In the genomic region with DNA sequence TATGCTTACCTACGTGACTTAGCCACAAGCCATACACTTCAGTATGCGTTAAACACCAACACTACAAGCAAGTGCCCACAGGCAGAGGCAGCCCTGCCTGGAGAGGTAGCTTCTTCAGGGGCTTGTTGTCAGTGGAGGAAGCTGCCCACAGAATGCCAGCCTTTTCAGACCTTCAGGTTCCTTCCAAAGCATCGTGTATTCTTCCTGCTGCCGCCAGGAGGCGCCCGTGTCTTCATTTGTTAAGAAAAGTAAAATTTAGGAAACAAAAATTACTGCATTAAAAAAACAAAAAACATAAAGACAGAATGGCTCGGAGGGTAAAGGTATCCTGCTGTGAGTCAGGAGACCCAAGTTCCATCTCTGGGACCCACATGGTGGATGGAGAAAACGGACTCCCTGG, we compare ENCODE assay signal across 10 mouse cellular contexts. TPM values are rescaled to one million over a fixed set of nuclear protein-coding genes. Genes with fewer than 3 reads are reported as not detected.
DNase-seq lines count a peak whose midpoint lies in the region; ATAC-seq and TF ChIP-seq lines count a peak whose summit lies in the region.
"Had no signal": no experiment of that assay in that cellular context is flagged by ENCODE, and none has a peak within 500 bp of the region (broad histone marks: within the 10 kb centered on the region; RNA-seq: fewer than 3 reads in every experiment).

No protein-coding gene starts in this region.

- H3K9ac ChIP-seq in CH12.LX (ENCODE audit: insufficient read depth, low read depth), result no peak overlapping the region
- H3K9ac ChIP-seq: heart, embryonic 15.5 days; neural tube, embryonic 13.5 days had no signal

- dilution Hi-C loops in CH12.LX (cut with MboI; ENCODE audit: extremely low pct_ligation_motif_present, extremely low pct_unique_long_range_greater_than_20kb, low sequenced_read_pairs), result no loop called here

- TF ChIP-seq RAD21 in CH12.LX (IDR thresholded peaks at IDR 0.05; ENCODE audit: low read depth, low read length), result peak; percentile 69

- ATAC-seq in Patski, result no peak
- no peak for ATAC-seq in megakaryocyte-erythroid progenitor cell, adult 5-6 weeks (replicated peaks; ENCODE audit: low FRiP score, low TSS enrichment, poor library complexity, severe bottlenecking)

- peak; percentile 97 for TF ChIP-seq CTCF in layer of hippocampus, adult 2 months (conservative IDR thresholded peaks at IDR 0.05)
- TF ChIP-seq CTCF in CH12.LX (conservative IDR thresholded peaks at IDR 0.05 in 1 of 2, IDR thresholded peaks at IDR 0.05 in 1 of 2; ENCODE audit: low read depth in 2 of 2, low read length in 2 of 2), result peak; percentile 78 to 89
- TF ChIP-seq CTCF in Patski (IDR thresholded peaks at IDR 0.05), result peak; percentile 87

- no peak overlapping the region for H3K4me2 ChIP-seq in CH12.LX (ENCODE audit: insufficient read depth, low read depth, poor library complexity, severe bottlenecking)
- H3K4me2 ChIP-seq: heart, embryonic 15.5 days; neural tube, embryonic 13.5 days had no signal

- in situ Hi-C loops in CH12.LX (cut with MboI; ENCODE audit: low pct_ligation_motif_present, low pct_unique_long_range_greater_than_20kb, low sequenced_read_pairs), result loop anchor here (5.0 kb wide), 1 partner anchor 71 kb away; no protein-coding TSS in a partner anchor
- in situ Hi-C loops in Patski (cut with MboI; ENCODE audit: low pct_unique_long_range_greater_than_20kb), result loop anchor here (5.0 to 10.0 kb wide), 2 partner anchors 71 to 213 kb away; no protein-coding TSS in a partner anchor

- TF ChIP-seq EP300 in CH12.LX (IDR thresholded peaks at IDR 0.05; ENCODE audit: low read length), result no peak

- CTCF ChIA-PET in Patski (lab: Charles Lee), result interaction anchor here (1.0 to 1.5 kb wide), 2 partner anchors 61 to 72 kb away, joined by 3 read pairs; no protein-coding TSS in a partner anchor

- TF ChIP-seq POLR2A in CH12.LX (IDR thresholded peaks at IDR 0.05; ENCODE audit: low read depth, low read length), result no peak

- DNase-seq in layer of hippocampus, adult 2 months (ENCODE audit: low spot score in 2 of 2), result peak in 1 of 2 experiments; percentile 50
- no peak for DNase-seq in layer of hippocampus, adult 11-12 months (ENCODE audit: low spot score)
- peak; percentile 52 for DNase-seq in CH12.LX (ENCODE audit: extremely low read depth)
- no peak for DNase-seq in Patski (ENCODE audit: low read depth, low spot score)
- DNase-seq in cerebellum, postnatal 10 days, result peak; percentile 85 to 88
- peak; percentile 43 for DNase-seq in kidney, postnatal 14 days
- DNase-seq in naive thymus-derived CD4-positive, alpha-beta T cell, adult 2 months (ENCODE audit: low read depth), result peak; percentile 79

- POLR2A ChIA-PET in Patski (lab: Charles Lee), result no interaction called here

- H3K4me3 ChIP-seq in layer of hippocampus, adult 2 months, result no peak overlapping the region
- H3K4me3 ChIP-seq in CH12.LX (replicated peaks in 1 of 3; ENCODE audit: low read depth in 2 of 3, low read length in 2 of 3, poor library complexity in 1 of 3), result no peak overlapping the region
- H3K4me3 ChIP-seq: heart, embryonic 15.5 days; neural tube, embryonic 13.5 days had no signal

- no peaks in the 10 kb centered on the region for H3K4me1 ChIP-seq in CH12.LX (ENCODE audit: control insufficient read depth in 1 of 2, insufficient read depth in 2 of 2)
- H3K4me1 ChIP-seq: heart, embryonic 15.5 days had no signal

- H3K27ac ChIP-seq in layer of hippocampus, adult 2 months, result no peak overlapping the region
- no peak overlapping the region for H3K27ac ChIP-seq in CH12.LX (ENCODE audit: insufficient read depth, low read depth)
- H3K27ac ChIP-seq: heart, embryonic 15.5 days; neural tube, embryonic 13.5 days had no signal

- H3K79me2 ChIP-seq in CH12.LX (replicated peaks; ENCODE audit: control insufficient read depth, extremely low read depth, insufficient read depth, poor library complexity, severe bottlenecking), result no peaks in the 10 kb centered on the region

- peaks cover 51% of the 10 kb centered on the region for H3K27me3 ChIP-seq in CH12.LX (replicated peaks)
- H3K27me3 ChIP-seq in Patski, result peaks cover 19% of the 10 kb centered on the region
- H3K27me3 ChIP-seq: neural tube, embryonic 13.5 days had no signal

- no peaks in the 10 kb centered on the region for H3K36me3 ChIP-seq in CH12.LX (replicated peaks in 1 of 2; ENCODE audit: control insufficient read depth in 1 of 2, insufficient read depth in 1 of 2, low read length in 1 of 2)
- H3K36me3 ChIP-seq: heart, embryonic 15.5 days; neural tube, embryonic 13.5 days had no signal

- H3K9me3 ChIP-seq in CH12.LX (replicated peaks; ENCODE audit: low read length), result no peaks in the 10 kb centered on the region
- H3K9me3 ChIP-seq: heart, embryonic 15.5 days; neural tube, embryonic 13.5 days had no signal

TF ChIP-seq in CH12.LX, 34 proteins besides CTCF, POLR2A, EP300 and RAD21:
- no peak for TF ChIP-seq NELFE (IDR thresholded peaks at IDR 0.05; ENCODE audit: low read depth, low read length)
- TF ChIP-seq SMC3 (IDR thresholded peaks at IDR 0.05; ENCODE audit: low read depth, low read length), result peak; percentile 92
- TF ChIP-seq HCFC1 (IDR thresholded peaks at IDR 0.05; ENCODE audit: low read depth, low read length), result no peak

RNA-seq across cellular contexts. Expression of a gene that starts 21.5 kb away (rescaled TPM):
- total RNA-seq in layer of hippocampus, adult 2 months (2021), result 10 to 100 TPM; 31.9 to 35.9 TPM
- 7.8 and 13.2 TPM in 2 replicates for total RNA-seq in CH12.LX (2012; rRNA removed)
- 5.7 and 6.0 TPM in 2 replicates for total RNA-seq in CH12.LX (2014; rRNA removed)
- polyA plus RNA-seq in CH12.LX (2012; ENCODE audit: insufficient read length, low read depth), result 10.7 and 13.0 TPM in 2 replicates
- polyA plus RNA-seq in Patski (2021), result 21.3 TPM
- total RNA-seq in megakaryocyte-erythroid progenitor cell, adult 5-6 weeks (2014; fragmentation: Nextera tagmentation), result 18.0 and 20.9 TPM in 2 replicates
- 9.5 and 12.7 TPM in 2 replicates for total RNA-seq in megakaryocyte-erythroid progenitor cell, adult 5-6 weeks (2017)

RNA-seq across cellular contexts. Expression of a gene that starts 34.6 kb away (rescaled TPM):
- total RNA-seq in layer of hippocampus, adult 2 months (2021), result 10 to 100 TPM; 19.0 to 21.9 TPM
- total RNA-seq in CH12.LX (2012; rRNA removed) (51.6 and 58.6 TPM in 2 replicates), CH12.LX (2014; rRNA removed) (79.7 and 102 TPM in 2 replicates)
- polyA plus RNA-seq in CH12.LX (2012; ENCODE audit: insufficient read length, low read depth) (62.1 and 70.8 TPM in 2 replicates), Patski (2021) (49.0 TPM)
- 36.7 and 51.9 TPM in 2 replicates for total RNA-seq in megakaryocyte-erythroid progenitor cell, adult 5-6 weeks (2014; fragmentation: Nextera tagmentation)
- 19.1 and 19.3 TPM in 2 replicates for total RNA-seq in megakaryocyte-erythroid progenitor cell, adult 5-6 weeks (2017)

RNA-seq across cellular contexts. Expression of a gene that starts 42.2 kb away (rescaled TPM):
- 100 to 1,000 TPM; 143 to 146 TPM for total RNA-seq in layer of hippocampus, adult 2 months (2021)
- 225 and 266 TPM in 2 replicates for total RNA-seq in CH12.LX (2012; rRNA removed)
- 213 and 228 TPM in 2 replicates for total RNA-seq in CH12.LX (2014; rRNA removed)
- polyA plus RNA-seq in CH12.LX (2012; ENCODE audit: insufficient read length, low read depth), result 217 and 262 TPM in 2 replicates
- polyA plus RNA-seq in Patski (2021), result 227 TPM
- 122 and 195 TPM in 2 replicates for total RNA-seq in megakaryocyte-erythroid progenitor cell, adult 5-6 weeks (2014; fragmentation: Nextera tagmentation)
- total RNA-seq in megakaryocyte-erythroid progenitor cell, adult 5-6 weeks (2017), result 63.7 and 94.8 TPM in 2 replicates

RNA-seq across cellular contexts. Expression of a gene that starts 54.8 kb away (rescaled TPM):
- total RNA-seq in layer of hippocampus, adult 2 months (2021), result 10 to 100 TPM; 18.0 to 19.3 TPM
- total RNA-seq in CH12.LX (2012; rRNA removed) (6.3 and 9.7 TPM in 2 replicates), CH12.LX (2014; rRNA removed) (4.7 and 4.9 TPM in 2 replicates)
- polyA plus RNA-seq in CH12.LX (2012; ENCODE audit: insufficient read length, low read depth) (6.5 and 9.1 TPM in 2 replicates), Patski (2021) (22.4 TPM)
- total RNA-seq in megakaryocyte-erythroid progenitor cell, adult 5-6 weeks (2014; fragmentation: Nextera tagmentation), result 2.8 and 4.8 TPM in 2 replicates
- total RNA-seq in megakaryocyte-erythroid progenitor cell, adult 5-6 weeks (2017), result 3.3 and 3.7 TPM in 2 replicates

Comparison
In these comparisons a context has a peak if more than half of its experiments do, and no peak if none do; other contexts are left out.
1. DNase-seq: peak in CH12.LX (single experiment), cerebellum, postnatal 10 days (2 of 2), kidney, postnatal 14 days (single experiment) and naive thymus-derived CD4-positive, alpha-beta T cell, adult 2 months (single experiment); none in layer of hippocampus, adult 11-12 months (single experiment) and Patski (single experiment).
2. Peak in every context shown above with its lines, with median percentiles within 50 percentile points of each other: CTCF ChIP-seq.